Mouse (Mus musculus): ENCODE measurements around the gene Cnot2. TPM values are rescaled to one million over a fixed set of nuclear protein-coding genes. Genes with fewer than 3 reads are reported as not detected.
A peak's percentile ranks its signal among the peaks of the same experiment; 100 is the strongest.

The Cnot2 gene
- polyA plus RNA-seq, 1 experiment from 2014 or later = 98.2 TPM

- Histone ChIP-seq H3K4me2 (no peak overlapping the region), H3K27me3 (no peaks in the 10 kb centered on the region), H3K4me1 (replicated peaks) (0 out of 2 replicates have a peak, but pooled peaks cover 5% of the 10 kb centered on the region), H3K9me3 (no peaks in the 10 kb centered on the region), H3K36me3 (0 out of 2 replicates have a peak, but pooled peaks cover 4% of the 10 kb centered on the region), H3K9ac (no peak overlapping the region), H3K4me3 (no peak overlapping the region), H3K27ac (no peak overlapping the region)
- WGBS = 88% methylated on average over 7 of the region's 7 CpGs
- ATAC-seq (ENCODE audit: low FRiP score) = no peak
Observed at GRCm38 (mm10) chr10:116505303-116506014, 75.9 kb downstream of the Cnot2 start.

- Histone ChIP-seq H3K4me1 (replicated peaks) (no peaks in the 10 kb centered on the region), H3K27me3 (no peaks in the 10 kb centered on the region), H3K36me3 (peaks cover 35% of the 10 kb centered on the region), H3K4me2 (no peak overlapping the region), H3K9ac (no peak overlapping the region), H3K9me3 (no peaks in the 10 kb centered on the region), H3K27ac (no peak overlapping the region), H3K4me3 (no peak overlapping the region)
- ATAC-seq (ENCODE audit: low FRiP score) = no peak
- 90% methylated on average over 3 of the region's 3 CpGs for WGBS
Observed at GRCm38 (mm10) chr10:116492768-116493167, 88.5 kb downstream of the Cnot2 start.

GRCm38 (mm10) chr10:116486895-116487747, 94.2 kb downstream of the Cnot2 start:
- Histone ChIP-seq H3K27me3 (no peaks in the 10 kb centered on the region), H3K4me3 (no peak overlapping the region), H3K36me3 (peaks cover 42% of the 10 kb centered on the region), H3K27ac (no peak overlapping the region), H3K9ac (no peak overlapping the region), H3K4me2 (no peak overlapping the region), H3K9me3 (no peaks in the 10 kb centered on the region), H3K4me1 (replicated peaks) (no peaks in the 10 kb centered on the region)
- WGBS = 89% methylated on average over 10 of the region's 10 CpGs
- no peak for ATAC-seq (ENCODE audit: low FRiP score)

- H3K27me3 ChIP-seq = no peaks in the 10 kb centered on the region
- no peak overlapping the region for H3K9ac ChIP-seq
- ATAC-seq (ENCODE audit: low FRiP score) = no peak
- H3K4me3 ChIP-seq = no peak overlapping the region
- peaks cover 38% of the 10 kb centered on the region for H3K36me3 ChIP-seq
- no peaks in the 10 kb centered on the region for H3K9me3 ChIP-seq
- no peaks in the 10 kb centered on the region for H3K4me1 ChIP-seq (replicated peaks)
- no peak overlapping the region for H3K4me2 ChIP-seq
- WGBS = 94% methylated on average over 12 of the region's 12 CpGs
- no peak overlapping the region for H3K27ac ChIP-seq
Observed at GRCm38 (mm10) chr10:116481917-116482316, 99.4 kb downstream of the Cnot2 start.

- 89% methylated on average over 5 of the region's 5 CpGs for WGBS
- ATAC-seq (ENCODE audit: low FRiP score) = no peak
- no peak overlapping the region for H3K4me3 ChIP-seq
- no peak overlapping the region for H3K27ac ChIP-seq
- H3K4me2 ChIP-seq = no peak overlapping the region
- no peaks in the 10 kb centered on the region; the same call in 1 of the 2 replicates for H3K4me1 ChIP-seq (replicated peaks)
- H3K36me3 ChIP-seq = peaks cover 32% of the 10 kb centered on the region
- H3K27me3 ChIP-seq = 0 out of 2 replicates have a peak, but pooled peaks cover 3% of the 10 kb centered on the region
- no peaks in the 10 kb centered on the region for H3K9me3 ChIP-seq
- H3K9ac ChIP-seq = no peak overlapping the region
Observed at GRCm38 (mm10) chr10:116480988-116481387, 100.3 kb downstream of the Cnot2 start.

- no peaks in the 10 kb centered on the region; the same call in 1 of the 2 replicates for H3K36me3 ChIP-seq
- no peak for ATAC-seq (ENCODE audit: low FRiP score)
- H3K9me3 ChIP-seq = no peaks in the 10 kb centered on the region
- no peak overlapping the region for H3K4me3 ChIP-seq
- H3K27ac ChIP-seq = no peak overlapping the region
- H3K4me1 ChIP-seq (replicated peaks) = peaks cover 28% of the 10 kb centered on the region
- no peak overlapping the region for H3K4me2 ChIP-seq
- 0 out of 2 replicates have a peak, but pooled peaks cover 3% of the 10 kb centered on the region for H3K27me3 ChIP-seq
- H3K9ac ChIP-seq = no peak overlapping the region
- WGBS = 100% methylated on average over 3 of the region's 3 CpGs
Observed at GRCm38 (mm10) chr10:116476559-116476958, 104.8 kb downstream of the Cnot2 start.

- Histone ChIP-seq H3K36me3 (no peaks in the 10 kb centered on the region; the same call in 1 of the 2 replicates), H3K9ac (no peak overlapping the region), H3K9me3 (no peaks in the 10 kb centered on the region), H3K27ac (no peak overlapping the region), H3K4me3 (no peak overlapping the region), H3K27me3 (0 out of 2 replicates have a peak, but pooled peaks cover 3% of the 10 kb centered on the region), H3K4me2 (peak overlapping the region; percentile 84), H3K4me1 (replicated peaks) (peaks cover 30% of the 10 kb centered on the region)
- no peak for ATAC-seq (ENCODE audit: low FRiP score)
- WGBS = 75% methylated on average over 6 of the region's 6 CpGs
Observed at GRCm38 (mm10) chr10:116475725-116476124, 105.6 kb downstream of the Cnot2 start.

- Histone ChIP-seq H3K4me2 (peak within 1 kb of the TSS; percentile 84), H3K27me3 (0 out of 2 replicates have a peak, but pooled peaks cover 3% of the 10 kb centered on the region), H3K27ac (peak within 1 kb of the TSS; percentile 91), H3K4me3 (peak within 1 kb of the TSS; percentile 75), H3K9me3 (no peaks in the 10 kb centered on the region), H3K36me3 (no peaks in the 10 kb centered on the region; the same call in 1 of the 2 replicates), H3K4me1 (replicated peaks) (peaks cover 38% of the 10 kb centered on the region), H3K9ac (peak within 1 kb of the TSS; percentile 85)
- under 1% methylated on average over 70 of the region's 92 CpGs for WGBS
- ATAC-seq (ENCODE audit: low FRiP score) = peak; percentile 86
Observed at GRCm38 (mm10) chr10:116473759-116474549, 107.4 kb downstream of the Cnot2 start, which contains the start of gene Kcnmb4. Gene Kcnmb4 (minus strand): TSS chr10:116473878.

GRCm38 (mm10) chr10:116473071-116473758, 108.1 kb downstream of the Cnot2 start:
- ATAC-seq (ENCODE audit: low FRiP score) = peak; percentile 79
- whole genome bisulfite sequencing = under 1% methylated on average over 44 of the region's 78 CpGs
- H3K4me2 ChIP-seq = peak overlapping the region; percentile 84

GRCm38 (mm10) chr10:116472579-116472978, 108.7 kb downstream of the Cnot2 start:
- WGBS = 11% methylated on average over 5 of the region's 5 CpGs

More at GRCm38 (mm10) chr10:116473071-116473758, 108.1 kb downstream of the Cnot2 start:
- Histone ChIP-seq H3K9ac (peak overlapping the region; percentile 85), H3K27ac (peak overlapping the region; percentile 91), H3K4me1 (replicated peaks) (peaks cover 38% of the 10 kb centered on the region), H3K27me3 (0 out of 2 replicates have a peak, but pooled peaks cover 3% of the 10 kb centered on the region), H3K4me3 (peak overlapping the region; percentile 75), H3K9me3 (no peaks in the 10 kb centered on the region), H3K36me3 (no peaks in the 10 kb centered on the region; the same call in 1 of the 2 replicates)

More at GRCm38 (mm10) chr10:116472579-116472978, 108.7 kb downstream of the Cnot2 start:
- H3K9me3 ChIP-seq = no peaks in the 10 kb centered on the region
- no peaks in the 10 kb centered on the region; the same call in 1 of the 2 replicates for H3K36me3 ChIP-seq
- peak overlapping the region; percentile 75 for H3K4me3 ChIP-seq
- H3K4me2 ChIP-seq = peak overlapping the region; percentile 84
- H3K27ac ChIP-seq = peak overlapping the region; percentile 91; the same call in 1 of the 2 replicates
- peak overlapping the region; percentile 85 for H3K9ac ChIP-seq
- ATAC-seq (ENCODE audit: low FRiP score) = no peak
- H3K4me1 ChIP-seq (replicated peaks) = peaks cover 38% of the 10 kb centered on the region
- H3K27me3 ChIP-seq = 0 out of 2 replicates have a peak, but pooled peaks cover 3% of the 10 kb centered on the region
